Mouse (Mus musculus): Measurements from ENCODE around the gene Klf13. TPM values are rescaled to one million over a fixed set of nuclear protein-coding genes. Genes with fewer than 3 reads are reported as not detected.

Gene Klf13
- polyA plus RNA-seq, 1 experiment, result 30.4 TPM

DNA sequence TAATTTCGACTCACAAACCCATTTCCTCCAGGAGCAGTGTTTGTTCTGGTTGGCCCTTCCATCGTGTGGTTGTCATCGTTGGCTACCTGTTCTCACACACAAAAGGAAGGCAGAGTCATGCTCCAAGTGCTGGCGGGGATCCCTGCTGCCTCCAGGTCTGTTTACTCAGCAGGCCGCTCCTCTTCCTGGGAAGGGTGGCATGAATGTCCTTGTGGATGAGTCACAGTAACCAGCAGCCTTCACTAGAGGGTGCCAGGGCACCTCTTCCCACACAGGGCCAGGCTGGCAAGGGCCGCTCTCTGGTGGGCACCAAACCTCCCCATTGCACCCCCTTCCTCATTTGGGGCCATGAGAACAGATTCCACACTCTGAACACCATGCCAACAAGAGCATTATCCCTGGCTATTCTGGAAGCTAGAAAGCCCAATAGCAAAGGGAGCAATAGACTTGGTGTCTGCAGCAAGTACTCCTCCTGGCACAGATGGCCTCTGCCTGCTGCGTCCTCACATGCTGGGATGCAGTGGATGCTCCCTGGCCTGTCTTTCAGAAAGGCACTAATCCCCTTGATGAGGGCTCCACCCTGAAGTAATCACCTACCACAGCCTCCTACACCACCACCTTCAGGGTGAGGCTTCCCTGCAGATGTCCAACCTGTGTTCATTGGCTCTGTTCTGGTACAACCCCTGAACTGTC is 86.7 kb downstream of the Klf13 start:
- Histone ChIP-seq H3K79me2 (ENCODE audit: control insufficient read depth, insufficient read depth) (no peaks in the 10 kb centered on the region), H3K36me3 (ENCODE audit: control insufficient read depth, insufficient read depth) (no peaks in the 10 kb centered on the region), H3ac (ENCODE audit: control insufficient read depth, insufficient read length) (no peak overlapping the region), H3K4me3 (no peak overlapping the region), H3K4me2 (ENCODE audit: low read depth) (no peak overlapping the region), H3K27me3 (ENCODE audit: control insufficient read depth, insufficient read depth, insufficient read length) (no peaks in the 10 kb centered on the region)
- no peak for TF ChIP-seq MYOD1 (IDR thresholded peaks at IDR 0.05; ENCODE audit: control insufficient read depth in 1 of 3, insufficient read length in 2 of 3, low read depth in 2 of 3)
- no peak for TF ChIP-seq MYOG (IDR thresholded peaks at IDR 0.05; ENCODE audit: control insufficient read depth in 1 of 3, insufficient read depth in 1 of 3, insufficient read length in 2 of 3, low read depth in 2 of 3)
- no peak for TF ChIP-seq SRF (IDR thresholded peaks at IDR 0.05; ENCODE audit: control insufficient read depth, insufficient read length, low read depth)
- no peak for TF ChIP-seq CEBPB (IDR thresholded peaks at IDR 0.05; ENCODE audit: insufficient read depth, poor library complexity, severe bottlenecking)

Other genes with a start within 250 kb of the Klf13 start
- 0.17 TPM for gene E030018B13Rik, start 22.1 kb downstream of the Klf13 start, polyA plus RNA-seq (2012; fragmentation: generic; extraction: Trizol)
- 0.17 TPM for gene Trpm1, start 214.9 kb upstream of the Klf13 start, polyA plus RNA-seq (2012; fragmentation: generic; extraction: Trizol)

Data from myocyte (in vitro differentiated cells).